Mouse (Mus musculus) cerebellum, adult 2 months (tissue): ENCODE data around the gene Axl. TPM values are rescaled to one million over a fixed set of nuclear protein-coding genes. Genes with fewer than 3 reads are reported as not detected.

Source experiments
- DNase-seq, 2 experiments: peaks; one replicate each; pipeline ENCODE4 v3.0.0; 2021
- H3K27ac ChIP-seq: fragments of 200-500 bp; 2 replicates; pipeline ENCODE4 v1.5.1; 2012; ENCODE audit warnings: low read length, control low read depth, inconsistent platforms; ENCODE audit not compliant: insufficient read depth
- H3K27me3 ChIP-seq: fragments of 200-500 bp; 2 replicates; pipeline ENCODE4 v1.6.1; 2012; ENCODE audit warnings: inconsistent platforms, mild to moderate bottlenecking, low read length, moderate library complexity; ENCODE audit not compliant: control insufficient read depth, insufficient read depth
- H3K4me1 ChIP-seq: fragments of 200-500 bp; 2 replicates; pipeline ENCODE4 v1.6.1; 2011; ENCODE audit warnings: low read length; ENCODE audit not compliant: control insufficient read depth, insufficient read depth
- H3K4me3 ChIP-seq: fragments of 200-500 bp; replicated peaks from 2 replicates; pipeline ENCODE3; 2011; ENCODE audit warnings: mild to moderate bottlenecking, low read depth, low read length, control low read depth; ENCODE audit not compliant: insufficient read depth
- CTCF ChIP-seq: fragments of 200-500 bp; IDR thresholded peaks from 2 replicates; pipeline ENCODE4 v1.5.1; 2011; ENCODE audit warnings: low read depth, mild to moderate bottlenecking, control low read depth, low read length, moderate library complexity, borderline replicate concordance; ENCODE audit not compliant: insufficient read depth
- POLR2A ChIP-seq: fragments of 200-500 bp; IDR thresholded peaks from 2 replicates; pipeline ENCODE4 v1.6.1; 2011; ENCODE audit warnings: low read length, control low read depth, borderline replicate concordance; ENCODE audit not compliant: insufficient read depth
- WGBS: fragments of 180-500 bp; shearing (Covaris S2); methylation state at CpG from one replicate; pipeline ENCODE4 v1.1.7; 2018; 5-methylcytosine and 5-hydroxymethylcytosine counted together
- polyA plus RNA-seq: library from polyadenylated mRNA; depleted of rRNA; stranded (reverse); fragments of >200 nt; gene quantifications from 2 replicates; pipeline ENCODE4 v1.2.3, GENCODE M21; 2012

The Axl gene
- polyA plus RNA-seq, 1 experiment, result 27.1 TPM

DNA sequence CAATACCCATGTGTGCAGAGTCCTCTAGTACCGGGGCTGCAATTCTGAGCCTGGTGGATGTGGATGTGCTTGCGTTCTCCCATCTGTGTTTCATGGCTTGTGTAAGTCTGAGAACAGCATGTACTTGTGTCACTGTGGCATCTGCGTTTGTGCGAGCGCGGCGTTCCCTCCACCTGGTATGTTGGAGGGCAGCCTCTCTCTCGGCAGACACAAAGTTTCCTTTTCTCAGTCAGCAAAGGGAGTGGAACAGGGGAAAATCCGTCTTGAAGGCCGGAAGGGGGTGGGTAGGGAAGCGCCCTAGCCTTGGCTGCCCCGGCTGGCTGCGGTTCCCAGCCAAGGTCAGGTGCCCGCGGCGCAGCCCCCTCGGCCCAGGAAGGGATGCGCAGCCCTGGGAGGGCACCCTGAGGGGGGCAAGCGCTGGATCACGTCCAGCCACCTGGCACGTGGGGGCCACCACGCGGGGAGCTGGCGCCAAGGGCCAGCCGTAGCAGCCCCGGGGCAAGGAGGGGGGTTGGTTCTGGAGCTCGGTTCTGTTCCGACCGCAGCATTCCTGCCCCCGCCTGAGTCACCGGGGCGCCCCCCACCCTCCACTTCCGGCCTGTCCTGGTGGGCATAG is 7.1 kb downstream of the Axl start:
- H3K4me1 ChIP-seq, result no peaks in the 10 kb centered on the region
- TF ChIP-seq CTCF (no peak), POLR2A (no peak)
- H3K27me3 ChIP-seq, result no peaks in the 10 kb centered on the region
- no peak overlapping the region for H3K4me3 ChIP-seq
- DNase-seq, result no peak
- no peak overlapping the region for H3K27ac ChIP-seq
- 3% methylated on average over 33 of the region's 33 CpGs for WGBS

DNA sequence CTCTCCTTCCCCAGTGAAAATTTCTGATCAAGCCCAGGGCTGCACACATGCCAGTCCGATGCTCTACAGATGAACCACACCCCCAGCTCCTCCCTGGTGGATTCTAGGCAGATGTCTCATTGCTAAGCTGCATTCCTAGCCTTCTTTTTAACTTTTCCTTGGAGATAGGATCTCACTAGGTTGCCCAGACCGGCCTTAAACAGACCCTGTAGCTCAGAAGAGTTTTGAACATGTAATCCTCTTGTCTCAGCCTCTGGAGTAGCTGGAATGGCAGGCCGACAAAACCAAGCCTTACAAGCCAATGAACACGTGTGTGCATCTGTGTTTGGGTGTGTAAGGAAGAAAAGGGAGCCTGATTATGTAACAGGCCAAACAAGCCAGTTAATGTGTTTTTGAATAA is 7.8 kb downstream of the Axl start:
- no peak for DNase-seq
- H3K27me3 ChIP-seq, result no peaks in the 10 kb centered on the region
- H3K4me1 ChIP-seq, result no peaks in the 10 kb centered on the region
- TF ChIP-seq POLR2A (no peak), CTCF (no peak)
- 33% methylated on average over 4 of the region's 4 CpGs for WGBS
- H3K4me3 ChIP-seq, result no peak overlapping the region
- H3K27ac ChIP-seq, result no peak overlapping the region

DNA sequence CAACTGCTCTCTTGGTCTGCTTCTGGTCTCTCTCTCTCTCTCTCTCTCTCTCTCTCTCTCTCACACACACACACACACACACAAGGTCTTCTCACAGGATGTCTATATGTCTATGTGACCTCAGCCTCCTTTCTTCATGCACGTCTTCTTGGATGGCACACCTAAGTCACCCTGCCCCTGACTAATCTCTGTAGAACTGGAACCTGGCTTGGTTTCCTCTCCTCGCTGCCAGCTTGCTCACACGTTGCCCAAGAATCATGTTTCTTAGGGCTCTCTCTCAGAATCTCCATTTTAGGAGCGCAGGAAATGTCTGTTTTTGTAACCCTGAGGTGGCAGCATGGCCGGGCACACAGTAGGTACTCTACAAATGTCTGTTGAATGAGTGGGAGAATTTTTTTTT is 8.5 kb downstream of the Axl start:
- DNase-seq, result no peak
- H3K4me3 ChIP-seq, result no peak overlapping the region
- 78% methylated on average over 5 of the region's 5 CpGs for WGBS
- no peak overlapping the region for H3K27ac ChIP-seq
- TF ChIP-seq CTCF (no peak), POLR2A (no peak)
- no peaks in the 10 kb centered on the region for H3K27me3 ChIP-seq
- H3K4me1 ChIP-seq, result no peaks in the 10 kb centered on the region

DNA sequence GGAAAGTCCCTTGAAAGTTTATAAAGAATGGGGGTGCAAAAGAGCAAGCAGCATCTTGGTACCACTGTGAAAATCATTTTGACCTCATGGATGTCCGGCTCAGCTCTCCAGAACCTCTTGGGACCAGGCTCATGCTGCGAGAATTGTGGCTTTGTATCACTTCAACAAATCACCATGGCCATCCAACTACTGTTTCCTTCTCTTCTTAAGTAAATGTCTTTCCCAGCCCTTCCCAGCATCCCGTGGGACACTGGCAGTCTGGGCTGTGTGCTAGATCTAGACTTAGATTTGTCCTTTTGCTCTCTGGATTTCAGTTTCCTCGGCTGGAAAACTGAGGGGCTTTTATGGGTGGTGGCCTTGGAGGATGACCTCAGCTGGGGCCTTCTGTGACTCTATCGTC is 20.3 kb downstream of the Axl start:
- no peaks in the 10 kb centered on the region for H3K4me1 ChIP-seq
- TF ChIP-seq POLR2A (no peak), CTCF (no peak)
- no peaks in the 10 kb centered on the region for H3K27me3 ChIP-seq
- H3K4me3 ChIP-seq, result no peak overlapping the region
- H3K27ac ChIP-seq, result no peak overlapping the region
- no peak for DNase-seq
- 88% methylated on average over 5 of the region's 5 CpGs for WGBS

DNA sequence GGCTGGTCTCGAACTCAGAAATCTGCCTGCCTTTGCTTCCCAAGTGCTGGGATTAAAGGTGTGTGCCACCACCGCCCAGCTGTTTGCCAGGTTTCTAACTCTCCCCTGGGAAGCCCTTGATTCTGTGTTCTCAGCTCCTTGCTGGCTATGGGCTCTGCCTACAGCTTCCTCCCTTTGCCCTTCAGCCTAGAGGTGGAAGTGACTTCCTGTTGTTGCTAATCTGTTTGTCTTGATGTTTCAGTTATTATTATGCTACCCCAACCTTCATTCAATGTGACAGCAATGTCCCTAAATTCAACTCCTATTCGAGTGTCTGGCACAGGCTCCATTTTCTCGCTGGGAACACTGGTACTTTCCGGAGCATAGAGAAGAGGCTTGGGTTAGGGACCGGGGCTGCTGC is 22.4 kb downstream of the Axl start:
- Histone ChIP-seq H3K27ac (no peak overlapping the region), H3K27me3 (no peaks in the 10 kb centered on the region), H3K4me3 (no peak overlapping the region), H3K4me1 (no peaks in the 10 kb centered on the region)
- DNase-seq, result no peak
- WGBS, result 84% methylated on average over 6 of the region's 6 CpGs
- TF ChIP-seq POLR2A, result no peak
- no peak for TF ChIP-seq CTCF

DNA sequence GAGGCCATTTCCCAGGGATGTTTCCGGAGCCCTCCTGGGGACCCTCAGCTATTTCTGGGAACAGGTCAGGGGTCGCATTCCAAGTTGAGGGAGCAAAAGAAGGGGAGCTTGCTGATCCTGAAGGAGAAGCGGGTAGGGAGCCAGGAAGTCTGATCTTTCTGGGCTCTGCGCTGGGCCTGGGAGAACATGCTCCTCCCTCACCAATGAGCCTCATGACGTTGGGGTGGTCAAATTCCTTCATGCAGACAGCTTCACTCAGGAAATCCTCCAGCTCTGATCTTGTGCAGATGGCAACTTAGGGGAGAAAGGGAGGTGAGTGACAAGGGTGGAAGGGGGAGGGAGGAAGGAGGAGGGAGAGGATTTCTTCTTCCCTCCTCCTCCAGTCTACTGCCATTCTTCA is 24.3 kb downstream of the Axl start:
- H3K4me1 ChIP-seq, result no peaks in the 10 kb centered on the region
- no peak overlapping the region for H3K4me3 ChIP-seq
- DNase-seq, result no peak
- no peak for TF ChIP-seq POLR2A
- TF ChIP-seq CTCF, result no peak
- no peak overlapping the region for H3K27ac ChIP-seq
- WGBS, result 75% methylated on average over 5 of the region's 5 CpGs
- H3K27me3 ChIP-seq, result no peaks in the 10 kb centered on the region

DNA sequence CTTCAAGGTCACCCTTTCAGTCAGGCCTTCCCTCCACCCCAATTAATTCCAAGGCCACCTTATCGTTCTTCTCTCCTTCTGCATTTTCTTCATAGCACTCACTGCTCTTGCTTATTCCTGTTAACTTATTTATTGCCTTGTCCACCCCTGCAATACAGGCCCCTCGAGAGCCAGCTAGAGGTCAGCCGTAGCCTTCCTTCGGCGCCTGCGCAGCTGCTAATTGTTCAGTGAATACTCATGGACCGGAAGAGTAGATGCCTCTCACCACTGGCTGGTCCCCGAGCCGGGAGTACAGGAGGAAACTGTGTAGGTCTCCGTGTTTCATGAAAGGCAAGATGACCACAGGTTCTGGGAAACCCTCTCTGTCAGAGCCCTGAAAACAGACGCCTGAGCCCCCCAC is 24.8 kb downstream of the Axl start:
- H3K4me3 ChIP-seq, result no peak overlapping the region
- TF ChIP-seq CTCF (no peak), POLR2A (no peak)
- no peak for DNase-seq
- no peaks in the 10 kb centered on the region for H3K4me1 ChIP-seq
- H3K27me3 ChIP-seq, result no peaks in the 10 kb centered on the region
- WGBS, result 77% methylated on average over 11 of the region's 11 CpGs
- no peak overlapping the region for H3K27ac ChIP-seq

DNA sequence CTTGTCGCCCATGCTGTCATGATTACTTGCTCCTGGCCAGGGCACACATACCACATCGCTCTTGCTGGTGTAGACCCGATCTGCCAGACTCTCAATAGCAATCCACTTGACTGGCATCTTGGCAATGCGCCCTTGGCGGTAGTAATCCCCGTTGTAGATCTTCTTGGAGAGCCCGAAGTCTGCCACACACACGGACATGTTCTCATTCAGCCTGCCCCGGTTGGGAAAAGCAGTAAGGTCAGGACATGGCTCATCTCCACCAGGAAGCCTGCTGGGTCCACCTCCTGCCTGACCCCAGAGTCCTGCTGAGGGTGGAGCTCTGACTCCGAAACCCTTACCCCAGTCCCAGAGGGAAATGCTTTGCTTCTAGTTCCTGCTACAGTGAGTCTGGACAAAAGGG is 27.2 kb downstream of the Axl start:
- DNase-seq, result no peak
- 16% methylated on average over 10 of the region's 10 CpGs for WGBS
- no peaks in the 10 kb centered on the region for H3K27me3 ChIP-seq
- no peak overlapping the region for H3K4me3 ChIP-seq
- no peaks in the 10 kb centered on the region for H3K4me1 ChIP-seq
- no peak overlapping the region for H3K27ac ChIP-seq
- no peak for TF ChIP-seq CTCF

DNA sequence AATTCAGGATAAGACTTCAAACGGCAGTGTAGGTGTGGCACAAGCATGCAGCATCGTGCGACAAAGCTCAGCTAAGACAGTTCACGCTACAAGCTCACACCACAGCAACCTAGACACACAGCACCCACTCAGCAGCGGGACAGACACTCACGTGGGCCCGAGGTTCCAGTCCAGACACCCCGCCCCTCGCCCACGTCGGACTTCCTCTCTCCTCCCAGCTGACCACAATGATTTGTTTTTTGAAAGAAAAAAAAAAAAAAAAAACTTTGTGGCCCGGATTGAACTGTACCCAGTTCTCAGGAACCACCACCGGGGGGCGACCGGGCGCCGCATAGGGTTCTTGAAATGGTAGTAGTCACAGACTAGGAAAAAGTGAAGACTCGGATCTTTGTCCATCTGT is 32.5 kb downstream of the Axl start:
- no peaks in the 10 kb centered on the region for H3K27me3 ChIP-seq
- peak overlapping the region; percentile 51; the same call in 1 of the 2 replicates for H3K27ac ChIP-seq
- peak overlapping the region; percentile 69 for H3K4me3 ChIP-seq
- TF ChIP-seq CTCF (peak; percentile 70; the same call in 1 of the 2 replicates), POLR2A (0 out of 2 replicates have a peak, but pooled peaks have one; percentile 9)
- H3K4me1 ChIP-seq, result no peaks in the 10 kb centered on the region; the same call in 1 of the 2 replicates
- under 1% methylated on average over 18 of the region's 18 CpGs for WGBS
- DNase-seq, result peak; percentile 82 to 83
